Mouse (Mus musculus) forebrain, postnatal 0 days (tissue): ENCODE measurements around the gene Etv2. TPM values are rescaled to one million over a fixed set of nuclear protein-coding genes. Genes with fewer than 3 reads are reported as not detected.

Experiments
- ATAC-seq: fragments of 200-750 bp; cut with Nextera tagmentation; 2 replicates; pipeline ENCODE4 v1.8.0; 2017; ENCODE audit warnings: mild to moderate bottlenecking, moderate library complexity
- DNase-seq: peaks from one replicate; pipeline ENCODE4 v3.0.0-alpha.2; 2015
- H3K27ac ChIP-seq: fragments of 300-500 bp; sonication (generic); 2 replicates; pipeline ENCODE4 v1.5.1; 2014; ENCODE audit warnings: low read depth, mild to moderate bottlenecking, antibody characterized with exemption, low read length, moderate library complexity, mixed read lengths
- H3K27me3 ChIP-seq: fragments of 300-500 bp; sonication (generic); 2 replicates; pipeline ENCODE4 v1.6.1; 2014; ENCODE audit warnings: mild to moderate bottlenecking, low read length, mixed read lengths; ENCODE audit not compliant: insufficient read depth
- H3K36me3 ChIP-seq: fragments of 300-500 bp; sonication (generic); 2 replicates; pipeline ENCODE4 v1.6.1; 2014; ENCODE audit warnings: mild to moderate bottlenecking, moderate library complexity; ENCODE audit not compliant: insufficient read depth
- H3K4me1 ChIP-seq: fragments of 300-500 bp; sonication (generic); 2 replicates; pipeline ENCODE4 v1.6.1; 2014; ENCODE audit warnings: antibody characterized with exemption; ENCODE audit not compliant: insufficient read depth
- H3K4me2 ChIP-seq: fragments of 300-500 bp; sonication (generic); 2 replicates; pipeline ENCODE4 v1.6.1; 2014; ENCODE audit warnings: low read depth, mild to moderate bottlenecking, moderate library complexity
- H3K4me3 ChIP-seq: fragments of 300-500 bp; sonication (generic); 2 replicates; pipeline ENCODE4 v1.5.1; 2014; ENCODE audit warnings: low read depth, low read length, mixed read lengths
- H3K9ac ChIP-seq: fragments of 300-500 bp; sonication (generic); 2 replicates; pipeline ENCODE4 v1.6.1; 2014; ENCODE audit warnings: mild to moderate bottlenecking
- H3K9me3 ChIP-seq: fragments of 300-500 bp; sonication (generic); 2 replicates; pipeline ENCODE4 v1.6.1; 2016; ENCODE audit warnings: low read length
- CTCF ChIP-seq: sonication (generic); IDR thresholded peaks from 2 replicates; pipeline ENCODE4 v1.5.1; 2016; ENCODE audit warnings: antibody characterized with exemption, control low read depth, low read depth
- WGBS: fragments of 180-500 bp; shearing (Covaris S2); extraction: QIAGEN DNeasy Blood & Tissue Kit; methylation state at CpG from one replicate; pipeline ENCODE4 v1.1.7; 2014; 5-methylcytosine and 5-hydroxymethylcytosine counted together
- polyA plus RNA-seq: library from polyadenylated mRNA; unstranded; fragments of >200 nt; fragmentation: Nextera tagmentation; extraction: Ambion mirVana; gene quantifications from 2 replicates; pipeline ENCODE4 v1.2.1, GENCODE M21; 2015
- total RNA-seq: library from RNA; depleted of rRNA; stranded (reverse); fragments of >200 nt; gene quantifications from 2 replicates; pipeline ENCODE4 v1.2.3, GENCODE M21; 2014

The Etv2 gene
- total and polyA plus RNA-seq, 2 experiments from 2014 or later = not detected

- Histone ChIP-seq H3K9me3 (no peaks in the 10 kb centered on the region), H3K27me3 (peaks cover 27% of the 10 kb centered on the region), H3K27ac (no peak overlapping the region), H3K4me2 (no peak overlapping the region), H3K4me3 (no peak overlapping the region), H3K9ac (no peak overlapping the region), H3K36me3 (no peaks in the 10 kb centered on the region), H3K4me1 (no peaks in the 10 kb centered on the region)
- no peak for ATAC-seq
- no peak for TF ChIP-seq CTCF
- DNase-seq = no peak
Measured at GRCm38 (mm10) chr7:30629013-30629412, 6.6 kb downstream of the Etv2 start.

GRCm38 (mm10) chr7:30626647-30627046 is 9.0 kb downstream of the Etv2 start:
- peaks cover 16% of the 10 kb centered on the region for H3K36me3 ChIP-seq
- DNase-seq (no peak), ATAC-seq (no peak)
- peak overlapping the region; percentile 77 for H3K4me2 ChIP-seq
- no peak overlapping the region for H3K27ac ChIP-seq
- H3K4me3 ChIP-seq = no peak overlapping the region
- 87% methylated on average over 5 of the region's 5 CpGs for WGBS
- no peaks in the 10 kb centered on the region for H3K4me1 ChIP-seq
- no peaks in the 10 kb centered on the region for H3K9me3 ChIP-seq
- no peak for TF ChIP-seq CTCF
- peaks cover 4% of the 10 kb centered on the region for H3K27me3 ChIP-seq
- no peak overlapping the region for H3K9ac ChIP-seq

GRCm38 (mm10) chr7:30625530-30626384 is 9.9 kb downstream of the Etv2 start, which contains the start of gene Cox6b1:
Cox6b1 (minus strand) TSS chr7:30626151.
- no peak for TF ChIP-seq CTCF
- Histone ChIP-seq H3K9me3 (no peaks in the 10 kb centered on the region), H3K36me3 (peaks cover 21% of the 10 kb centered on the region), H3K9ac (peak within 1 kb of the TSS; percentile 77), H3K27ac (peak within 1 kb of the TSS; percentile 43; the same call in 1 of the 2 replicates), H3K4me1 (no peaks in the 10 kb centered on the region), H3K27me3 (no peaks in the 10 kb centered on the region; the same call in 1 of the 2 replicates), H3K4me2 (peak within 1 kb of the TSS; percentile 77), H3K4me3 (peak within 1 kb of the TSS; percentile 77)
- DNase-seq = peak; percentile 96
- WGBS = 2% methylated on average over 44 of the region's 44 CpGs
- ATAC-seq = peak; percentile 97

GRCm38 (mm10) chr7:30619202-30619601 is 16.4 kb downstream of the Etv2 start:
- WGBS = 93% methylated on average over 3 of the region's 3 CpGs
- no peak for DNase-seq
- ATAC-seq = no peak
- Histone ChIP-seq H3K9ac (no peak overlapping the region), H3K4me1 (no peaks in the 10 kb centered on the region), H3K4me2 (no peak overlapping the region), H3K4me3 (no peak overlapping the region), H3K36me3 (peaks cover 54% of the 10 kb centered on the region), H3K27me3 (no peaks in the 10 kb centered on the region), H3K9me3 (no peaks in the 10 kb centered on the region), H3K27ac (no peak overlapping the region)
- peak; percentile 58 for TF ChIP-seq CTCF

- no peak overlapping the region for H3K4me2 ChIP-seq
- no peaks in the 10 kb centered on the region for H3K4me1 ChIP-seq
- no peak overlapping the region for H3K9ac ChIP-seq
- WGBS = 95% methylated on average over 9 of the region's 9 CpGs
- TF ChIP-seq CTCF = no peak
- H3K4me3 ChIP-seq = no peak overlapping the region
- H3K27ac ChIP-seq = no peak overlapping the region
- peaks cover 54% of the 10 kb centered on the region for H3K36me3 ChIP-seq
- ATAC-seq (no peak), DNase-seq (no peak)
- no peaks in the 10 kb centered on the region for H3K9me3 ChIP-seq
- H3K27me3 ChIP-seq = no peaks in the 10 kb centered on the region
Measured at GRCm38 (mm10) chr7:30618658-30619057, 17.0 kb downstream of the Etv2 start.

- Histone ChIP-seq H3K27me3 (no peaks in the 10 kb centered on the region), H3K4me2 (no peak overlapping the region), H3K36me3 (peaks cover 34% of the 10 kb centered on the region; the same call in 1 of the 2 replicates), H3K9ac (no peak overlapping the region), H3K4me1 (no peaks in the 10 kb centered on the region), H3K27ac (no peak overlapping the region), H3K4me3 (no peak overlapping the region), H3K9me3 (no peaks in the 10 kb centered on the region)
- ATAC-seq (no peak), DNase-seq (no peak)
- 53% methylated on average over 5 of the region's 5 CpGs for WGBS
- no peak for TF ChIP-seq CTCF
Measured at GRCm38 (mm10) chr7:30615049-30615760, 20.4 kb downstream of the Etv2 start.

- Histone ChIP-seq H3K27ac (no peak overlapping the region), H3K4me2 (no peak overlapping the region), H3K36me3 (peaks cover 32% of the 10 kb centered on the region; the same call in 1 of the 2 replicates), H3K4me1 (no peaks in the 10 kb centered on the region), H3K9me3 (no peaks in the 10 kb centered on the region), H3K4me3 (no peak overlapping the region), H3K9ac (no peak overlapping the region), H3K27me3 (no peaks in the 10 kb centered on the region)
- 71% methylated on average over 2 of the region's 2 CpGs for WGBS
- DNase-seq (no peak), ATAC-seq (no peak)
- no peak; the same call in 1 of the 2 replicates for TF ChIP-seq CTCF
Measured at GRCm38 (mm10) chr7:30614454-30614853, 21.2 kb downstream of the Etv2 start.
